Mouse (Mus musculus): ENCODE measurements around the gene Akap12. TPM values are rescaled to one million over a fixed set of nuclear protein-coding genes. Genes with fewer than 3 reads are reported as not detected.

The Akap12 gene
- polyA plus RNA-seq, 1 experiment from 2014 or later, result 7.5 TPM

- H3K4me1 ChIP-seq (ENCODE audit: control insufficient read depth, insufficient read depth, low read length), result no peaks in the 10 kb centered on the region
- H3K9me3 ChIP-seq (ENCODE audit: control insufficient read depth, low read length), result no peaks in the 10 kb centered on the region
- H3K36me3 ChIP-seq (ENCODE audit: control insufficient read depth, insufficient read depth, low read length), result peaks cover 12% of the 10 kb centered on the region
- H3K9ac ChIP-seq (ENCODE audit: low read length), result no peak overlapping the region
- whole genome bisulfite sequencing, result 88% methylated on average over 5 of the region's 5 CpGs
- no peak overlapping the region for H3K4me2 ChIP-seq (ENCODE audit: low read depth, severe bottlenecking)
- ATAC-seq (ENCODE audit: insufficient number of reproducible peaks, low FRiP score, low TSS enrichment, low read depth) (no peak), DNase-seq (ENCODE audit: low spot score) (no peak)
- H3K27ac ChIP-seq (replicated peaks; ENCODE audit: low read depth, low read length), result no peak overlapping the region
- no peak overlapping the region for H3K4me3 ChIP-seq (ENCODE audit: low read depth, low read length)
- no peaks in the 10 kb centered on the region for H3K27me3 ChIP-seq (ENCODE audit: control insufficient read depth, insufficient read depth, low read length)
These were observed 139.3 kb downstream of the Akap12 start for GRCm38 (mm10) chr10:4405511-4405910.

GRCm38 (mm10) chr10:4407191-4407590 lies 141.0 kb downstream of the Akap12 start:
- no peak overlapping the region for H3K9ac ChIP-seq (ENCODE audit: low read length)
- ATAC-seq (ENCODE audit: insufficient number of reproducible peaks, low FRiP score, low TSS enrichment, low read depth) (no peak), DNase-seq (ENCODE audit: low spot score) (no peak)
- no peaks in the 10 kb centered on the region for H3K27me3 ChIP-seq (ENCODE audit: control insufficient read depth, insufficient read depth, low read length)
- no peaks in the 10 kb centered on the region for H3K4me1 ChIP-seq (ENCODE audit: control insufficient read depth, insufficient read depth, low read length)
- H3K36me3 ChIP-seq (ENCODE audit: control insufficient read depth, insufficient read depth, low read length), result peaks cover 10% of the 10 kb centered on the region
- H3K4me2 ChIP-seq (ENCODE audit: low read depth, severe bottlenecking), result no peak overlapping the region
- 90% methylated on average over 1 of the region's 1 CpGs for WGBS
- no peak overlapping the region for H3K4me3 ChIP-seq (ENCODE audit: low read depth, low read length)
- no peak overlapping the region for H3K27ac ChIP-seq (replicated peaks; ENCODE audit: low read depth, low read length)
- no peaks in the 10 kb centered on the region for H3K9me3 ChIP-seq (ENCODE audit: control insufficient read depth, low read length)

Other genes with a start within 250 kb of the Akap12 start
- gene Zbtb2, start 121.7 kb downstream of the Akap12 start, polyA plus RNA-seq (2014; fragmentation: Nextera tagmentation; extraction: Ambion mirVana), result 22.7 and 24.4 TPM in 2 replicates
- 54.2 and 59.1 TPM in 2 replicates for gene Rmnd1, start 166.0 kb downstream of the Akap12 start, polyA plus RNA-seq (2014; fragmentation: Nextera tagmentation; extraction: Ambion mirVana)
- 28.9 and 29.8 TPM in 2 replicates for gene Armt1, start 166.1 kb downstream of the Akap12 start, polyA plus RNA-seq (2014; fragmentation: Nextera tagmentation; extraction: Ambion mirVana)
- gene Ccdc170, start 216.1 kb downstream of the Akap12 start, polyA plus RNA-seq (2014; fragmentation: Nextera tagmentation; extraction: Ambion mirVana), result 0.09 TPM in 1 of 2 replicates, not detected in the other